Mouse (Mus musculus) liver, embryonic 13.5 days (tissue): Measurements from ENCODE around the gene Gm49384. TPM values are rescaled to one million over a fixed set of nuclear protein-coding genes. Genes with fewer than 3 reads are reported as not detected.

Experiments
- ATAC-seq: fragments of 200-750 bp; cut with Nextera tagmentation; 2 replicates; pipeline ENCODE4 v1.8.0; 2017; ENCODE audit warnings: low read depth, mild to moderate bottlenecking, moderate number of reproducible peaks, moderate library complexity
- DNase-seq: peaks from one replicate; pipeline ENCODE4 v3.0.0; 2022
- H3K27ac ChIP-seq: fragments of 300-500 bp; sonication (generic); 2 replicates; pipeline ENCODE4 v1.5.1; 2015; ENCODE audit warnings: moderate library complexity, mild to moderate bottlenecking, inconsistent platforms
- H3K27me3 ChIP-seq: fragments of 300-500 bp; sonication (generic); 2 replicates; pipeline ENCODE4 v1.6.1; 2015; ENCODE audit warnings: mild to moderate bottlenecking, inconsistent platforms
- H3K36me3 ChIP-seq: fragments of 300-500 bp; sonication (generic); 2 replicates; pipeline ENCODE4 v1.6.1; 2015; ENCODE audit warnings: mild to moderate bottlenecking, inconsistent platforms
- H3K4me1 ChIP-seq: fragments of 300-500 bp; sonication (generic); replicated peaks from 2 replicates; pipeline ENCODE4 v1.6.1; 2015; ENCODE audit warnings: inconsistent platforms
- H3K4me2 ChIP-seq: fragments of 300-500 bp; sonication (generic); 2 replicates; pipeline ENCODE4 v1.6.1; 2015; ENCODE audit warnings: inconsistent platforms, mild to moderate bottlenecking, moderate library complexity
- H3K4me3 ChIP-seq: fragments of 300-500 bp; sonication (generic); replicated peaks from 2 replicates; pipeline ENCODE4 v1.5.1; 2015; ENCODE audit warnings: mild to moderate bottlenecking, inconsistent platforms
- H3K9ac ChIP-seq: fragments of 300-500 bp; sonication (generic); 2 replicates; pipeline ENCODE4 v1.6.1; 2015; ENCODE audit warnings: mild to moderate bottlenecking, inconsistent platforms
- H3K9me3 ChIP-seq: fragments of 300-500 bp; sonication (generic); replicated peaks from 2 replicates; pipeline ENCODE4 v1.6.1; 2016; ENCODE audit warnings: inconsistent platforms
- WGBS: fragments of 180-500 bp; shearing (Covaris S2); methylation state at CpG from one replicate; pipeline ENCODE4 v1.1.7; 2015; ENCODE audit not compliant: insufficient replicate concordance; 5-methylcytosine and 5-hydroxymethylcytosine counted together
- polyA plus RNA-seq: library from polyadenylated mRNA; unstranded; fragments of >200 nt; fragmentation: Nextera tagmentation; extraction: Ambion mirVana; gene quantifications from 2 replicates; pipeline ENCODE4 v1.2.1, GENCODE M21; 2015

Gm49384 gene
- polyA plus RNA-seq = 27.7 and 29.9 TPM in 2 replicates

DNA sequence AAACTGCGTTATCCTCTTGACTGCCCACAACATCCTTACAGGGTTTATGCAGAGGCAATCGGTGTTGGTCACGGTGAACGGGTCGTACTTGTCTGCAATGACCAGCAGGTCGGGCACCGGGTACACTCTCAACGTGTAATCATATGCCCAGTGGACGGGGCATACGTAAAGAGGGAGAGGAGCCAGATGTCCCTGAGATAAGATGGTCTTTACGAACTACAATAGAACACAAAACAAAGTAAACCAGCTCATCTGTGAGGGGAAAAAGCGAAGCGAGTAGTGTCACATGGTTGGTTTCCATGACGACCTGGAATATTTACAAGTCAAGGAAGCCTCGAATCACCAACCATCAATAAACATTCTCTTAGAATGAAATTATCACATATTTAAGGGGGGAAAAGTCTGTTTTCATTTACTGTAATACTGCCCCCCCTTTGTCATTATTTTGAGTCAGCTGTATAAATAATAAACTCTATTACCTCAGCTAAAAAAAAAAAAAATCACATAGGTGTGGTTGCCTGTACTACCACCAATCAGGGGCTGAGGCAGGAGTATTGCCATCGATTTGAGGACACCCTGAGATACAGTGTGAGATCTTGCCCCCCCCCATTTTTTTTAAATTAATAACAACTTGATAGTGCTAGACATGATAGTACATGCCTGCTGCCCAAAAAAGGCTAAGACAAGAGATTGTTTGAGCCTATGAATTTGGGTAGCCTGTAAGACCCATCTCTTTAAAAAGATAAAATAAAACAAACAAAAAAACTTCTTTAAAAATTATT is at the start of gene Gm49384:
Gene Gm49384, minus strand, starts transcription at position 216 of the 782 bp plus-strand sequence.
- no peak within 1 kb of the TSS for H3K9ac ChIP-seq
- H3K4me3 ChIP-seq = no peak within 1 kb of the TSS
- H3K4me1 ChIP-seq = peaks cover 7% of the 10 kb centered on the region
- H3K4me2 ChIP-seq = no peak within 1 kb of the TSS
- H3K36me3 ChIP-seq = peaks cover 80% of the 10 kb centered on the region
- H3K27ac ChIP-seq = no peak within 1 kb of the TSS
- WGBS = 83% methylated on average over 16 of the region's 16 CpGs
- H3K27me3 ChIP-seq = no peaks in the 10 kb centered on the region
- H3K9me3 ChIP-seq = no peaks in the 10 kb centered on the region
- ATAC-seq (no peak), DNase-seq (no peak)

DNA sequence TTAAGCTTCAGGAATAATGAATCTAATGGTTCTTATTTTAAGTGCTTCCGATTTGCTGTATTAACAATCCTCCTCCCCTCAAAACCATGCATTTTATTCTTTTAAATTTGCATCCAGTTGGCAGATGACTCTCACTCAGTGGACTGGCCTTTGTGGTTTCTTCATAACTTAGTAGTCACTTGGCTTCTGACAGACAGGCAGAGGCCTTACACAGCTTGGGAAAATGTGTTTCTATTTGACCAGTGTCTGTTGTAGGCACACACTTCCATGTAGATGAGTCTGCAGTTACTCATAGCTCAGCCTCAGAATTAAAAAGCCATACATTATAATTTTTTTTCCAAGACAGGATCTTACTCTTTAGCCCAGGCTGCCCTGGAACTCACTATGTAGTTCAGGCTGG is 49.7 kb upstream of the Gm49384 start:
- H3K27ac ChIP-seq = no peak overlapping the region
- H3K4me2 ChIP-seq = no peak overlapping the region
- H3K9me3 ChIP-seq = no peaks in the 10 kb centered on the region
- no peaks in the 10 kb centered on the region for H3K27me3 ChIP-seq
- no peak overlapping the region for H3K4me3 ChIP-seq
- peaks cover 21% of the 10 kb centered on the region for H3K4me1 ChIP-seq
- 77% methylated on average over 1 of the region's 1 CpGs for WGBS
- ATAC-seq = no peak
- DNase-seq = no peak
- H3K9ac ChIP-seq = no peak overlapping the region
- H3K36me3 ChIP-seq = no peaks in the 10 kb centered on the region

DNA sequence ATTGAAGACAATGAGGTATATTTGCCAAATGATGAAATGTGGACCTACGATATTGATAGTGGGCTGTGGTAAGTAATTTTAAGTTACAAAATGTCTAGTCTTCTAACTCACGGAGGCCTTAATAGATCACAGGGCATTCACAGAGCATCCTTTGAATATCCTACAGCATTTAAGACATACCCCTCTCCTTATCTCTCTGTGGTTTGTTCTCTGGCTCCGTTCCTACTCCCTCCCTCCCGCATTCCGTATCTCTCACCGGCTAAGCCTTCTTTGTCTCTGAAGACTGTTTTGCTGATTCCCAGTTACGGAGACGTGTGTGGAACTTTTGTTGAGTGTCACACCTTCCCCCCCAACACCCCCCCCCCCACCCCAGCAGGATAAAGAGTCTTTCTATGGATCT is 46.7 kb upstream of the Gm49384 start:
- no peak for DNase-seq
- Histone ChIP-seq H3K27ac (no peak overlapping the region), H3K4me2 (no peak overlapping the region), H3K4me1 (peaks cover 9% of the 10 kb centered on the region), H3K4me3 (no peak overlapping the region), H3K36me3 (no peaks in the 10 kb centered on the region), H3K27me3 (no peaks in the 10 kb centered on the region), H3K9me3 (no peaks in the 10 kb centered on the region), H3K9ac (no peak overlapping the region)
- 30% methylated on average over 8 of the region's 8 CpGs for WGBS
- 0 out of 2 replicates have a peak, but pooled peaks have one; percentile 50 for ATAC-seq

DNA sequence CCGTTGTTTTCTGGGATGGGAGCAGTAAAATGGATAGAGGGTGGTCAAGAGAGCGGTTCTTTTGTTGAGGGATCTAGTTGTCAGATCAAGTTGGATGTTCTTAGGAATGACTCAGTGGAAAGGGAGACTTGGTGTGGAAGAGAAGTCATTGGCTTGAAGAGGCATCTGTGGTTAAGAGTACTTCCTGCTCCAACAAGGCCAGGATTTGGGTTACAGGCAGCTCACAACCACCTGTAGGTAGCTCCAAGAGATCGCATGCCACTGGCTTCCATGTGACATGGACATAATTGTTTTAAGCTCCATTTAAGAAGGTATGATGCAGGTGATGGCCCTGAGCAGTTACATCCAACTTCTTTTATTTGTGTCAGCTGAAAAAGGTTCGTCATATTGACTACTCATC is 45.7 kb upstream of the Gm49384 start:
- Histone ChIP-seq H3K4me2 (no peak overlapping the region), H3K4me3 (no peak overlapping the region), H3K4me1 (peaks cover 9% of the 10 kb centered on the region), H3K9me3 (no peaks in the 10 kb centered on the region), H3K27ac (no peak overlapping the region), H3K36me3 (no peaks in the 10 kb centered on the region), H3K27me3 (no peaks in the 10 kb centered on the region), H3K9ac (no peak overlapping the region)
- WGBS = 66% methylated on average over 4 of the region's 4 CpGs
- DNase-seq (no peak), ATAC-seq (no peak)

DNA sequence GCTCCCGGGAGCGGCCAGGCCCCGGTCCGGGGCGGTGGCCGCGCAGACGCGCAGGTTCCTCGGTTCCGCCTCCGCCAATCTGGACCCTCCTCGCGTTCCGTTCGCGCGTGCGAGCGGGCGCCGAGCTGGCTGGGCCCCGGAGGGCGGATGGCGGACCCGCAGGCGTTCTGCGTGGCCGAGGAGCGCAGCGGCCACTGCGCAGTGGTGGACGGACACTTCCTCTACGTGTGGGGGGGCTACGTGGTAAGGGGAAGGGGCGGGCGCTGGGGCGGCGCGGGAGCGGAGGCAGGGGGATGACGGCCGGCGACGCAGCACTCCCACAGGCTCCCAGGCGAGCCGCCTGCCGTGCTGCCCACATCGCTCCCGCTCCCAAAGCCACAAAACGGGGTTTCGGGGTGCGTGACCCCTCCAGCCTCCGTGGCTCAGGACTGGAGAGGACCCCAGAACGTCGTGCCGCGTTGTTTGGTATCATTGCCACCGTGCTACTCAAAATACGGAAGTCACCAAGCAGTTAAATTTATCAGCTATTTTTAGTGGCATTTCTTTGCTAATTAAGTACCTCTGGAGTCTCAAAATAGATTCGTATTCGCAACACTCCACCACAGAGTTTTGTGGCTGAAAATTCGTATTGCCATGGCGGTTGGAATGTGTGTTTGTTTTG is 37.8 kb upstream of the Gm49384 start:
- Histone ChIP-seq H3K4me3 (peak overlapping the region; percentile 72), H3K27ac (peak overlapping the region; percentile 55), H3K4me2 (peak overlapping the region; percentile 94), H3K9me3 (no peaks in the 10 kb centered on the region), H3K27me3 (no peaks in the 10 kb centered on the region), H3K36me3 (no peaks in the 10 kb centered on the region), H3K4me1 (peaks cover 22% of the 10 kb centered on the region), H3K9ac (peak overlapping the region; percentile 80)
- DNase-seq (peak; percentile 43), ATAC-seq (peak; percentile 81)
- under 1% methylated on average over 64 of the region's 64 CpGs for WGBS

DNA sequence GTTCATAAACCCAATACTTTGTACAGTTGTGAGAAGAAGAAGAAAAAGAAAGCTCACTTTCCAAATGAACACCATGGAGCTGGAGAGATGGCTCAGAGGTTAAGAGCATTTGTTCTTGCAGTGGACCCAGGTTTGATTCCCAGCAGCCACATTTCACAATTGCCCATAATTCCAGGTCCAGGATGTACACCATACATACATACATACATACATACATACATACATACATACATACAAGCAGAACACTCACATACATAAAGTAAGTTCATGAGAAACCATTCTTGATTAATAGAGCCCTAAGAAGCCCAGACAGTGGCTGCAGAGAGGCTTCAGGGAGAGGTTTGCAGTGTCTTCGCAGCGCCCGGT is 37.3 kb upstream of the Gm49384 start:
- no peak; the same call in 1 of the 2 replicates for ATAC-seq
- 3% methylated on average over 3 of the region's 3 CpGs for WGBS

DNA sequence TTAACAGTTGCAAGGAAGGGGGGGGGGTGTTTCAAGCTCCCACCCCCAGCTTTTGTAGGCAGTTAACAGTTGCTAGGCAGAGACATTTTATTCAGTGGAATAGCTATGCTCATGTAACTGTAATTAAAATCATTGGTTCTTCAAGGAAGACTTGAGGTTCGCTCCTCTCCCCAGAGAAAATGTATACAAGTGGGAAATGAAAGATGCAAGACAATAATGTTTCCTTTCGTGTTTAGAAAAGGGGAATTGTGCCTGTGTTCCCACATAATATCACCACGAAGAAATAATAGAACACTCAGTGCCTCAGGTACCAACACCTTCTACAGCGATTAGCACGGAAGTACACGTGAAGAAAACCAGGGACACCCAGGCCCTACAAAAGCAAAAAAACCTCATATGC is 36.8 kb upstream of the Gm49384 start, which contains the start of gene Klhdc1:
Gene Klhdc1, plus strand, starts transcription at position 301 of the 400 bp plus-strand sequence.
- no peak for ATAC-seq
- peak within 1 kb of the TSS; percentile 94 for H3K4me2 ChIP-seq
- H3K27ac ChIP-seq = peak within 1 kb of the TSS; percentile 55
- peak within 1 kb of the TSS; percentile 80 for H3K9ac ChIP-seq
- no peak for DNase-seq
- 47% methylated on average over 6 of the region's 6 CpGs for WGBS
- H3K4me1 ChIP-seq = peaks cover 22% of the 10 kb centered on the region
- H3K4me3 ChIP-seq = peak within 1 kb of the TSS; percentile 72
- H3K27me3 ChIP-seq = no peaks in the 10 kb centered on the region
- no peaks in the 10 kb centered on the region for H3K9me3 ChIP-seq
- H3K36me3 ChIP-seq = no peaks in the 10 kb centered on the region

More for the DNA sequence above, 37.3 kb upstream of the Gm49384 start:
- DNase-seq = no peak
- H3K9ac ChIP-seq = peak overlapping the region; percentile 80
- H3K27ac ChIP-seq = peak overlapping the region; percentile 55
- peak overlapping the region; percentile 94 for H3K4me2 ChIP-seq
- no peaks in the 10 kb centered on the region for H3K36me3 ChIP-seq
- H3K9me3 ChIP-seq = no peaks in the 10 kb centered on the region
- peaks cover 22% of the 10 kb centered on the region for H3K4me1 ChIP-seq
- no peaks in the 10 kb centered on the region for H3K27me3 ChIP-seq
- H3K4me3 ChIP-seq = peak overlapping the region; percentile 72

DNA sequence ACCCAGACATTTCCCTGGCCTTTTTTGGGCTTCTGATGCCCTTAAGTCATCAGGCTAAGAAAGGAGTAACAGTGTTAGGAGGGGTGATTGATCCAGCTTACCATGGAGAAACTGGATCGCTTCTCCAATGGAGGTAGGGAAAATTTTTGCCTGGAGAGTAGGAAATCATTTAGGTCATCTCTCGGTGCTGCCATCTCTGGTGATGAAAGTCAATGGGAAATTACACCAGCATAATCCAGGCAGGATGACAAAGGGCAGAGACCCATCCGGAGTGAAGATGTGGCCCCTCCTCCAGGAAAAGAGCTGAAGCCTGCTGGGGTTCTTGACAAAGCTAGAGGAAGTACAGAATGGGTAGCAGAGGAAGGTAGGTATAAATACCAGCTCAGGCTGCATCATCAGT is 34.2 kb upstream of the Gm49384 start:
- 25% methylated on average over 3 of the region's 3 CpGs for WGBS

DNA sequence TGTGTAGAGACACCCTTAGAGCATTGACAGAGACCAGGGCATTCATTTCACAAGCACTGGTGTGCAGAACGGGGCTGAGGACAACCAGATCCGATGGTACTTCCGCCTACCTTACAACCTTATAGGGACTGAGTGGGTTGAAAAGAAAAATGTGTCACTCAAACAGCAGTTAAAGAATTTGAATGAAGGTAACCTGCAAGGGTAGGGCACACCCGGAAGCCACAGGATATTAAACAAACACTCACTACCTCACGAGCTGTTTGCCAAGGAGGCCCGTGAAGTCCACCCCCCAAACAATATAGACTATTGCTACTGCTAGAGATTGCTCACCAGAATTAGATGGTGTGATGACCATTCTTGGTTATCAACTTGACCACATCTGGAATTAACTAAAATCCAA is 31.7 kb upstream of the Gm49384 start:
- no peaks in the 10 kb centered on the region for H3K27me3 ChIP-seq
- ATAC-seq (no peak), DNase-seq (no peak)
- H3K9me3 ChIP-seq = no peaks in the 10 kb centered on the region
- peaks cover 3% of the 10 kb centered on the region for H3K4me1 ChIP-seq
- no peak overlapping the region for H3K4me3 ChIP-seq
- no peak overlapping the region for H3K27ac ChIP-seq
- H3K4me2 ChIP-seq = no peak overlapping the region
- H3K36me3 ChIP-seq = no peaks in the 10 kb centered on the region
- WGBS = 77% methylated on average over 6 of the region's 6 CpGs
- H3K9ac ChIP-seq = no peak overlapping the region

More for the DNA sequence above, 34.2 kb upstream of the Gm49384 start:
- no peaks in the 10 kb centered on the region for H3K36me3 ChIP-seq
- H3K27me3 ChIP-seq = no peaks in the 10 kb centered on the region
- no peak overlapping the region for H3K9ac ChIP-seq
- H3K4me1 ChIP-seq = peaks cover 22% of the 10 kb centered on the region
- ATAC-seq (no peak), DNase-seq (no peak)
- no peak overlapping the region for H3K27ac ChIP-seq
- H3K4me2 ChIP-seq = no peak overlapping the region
- H3K4me3 ChIP-seq = no peak overlapping the region
- no peaks in the 10 kb centered on the region for H3K9me3 ChIP-seq

DNA sequence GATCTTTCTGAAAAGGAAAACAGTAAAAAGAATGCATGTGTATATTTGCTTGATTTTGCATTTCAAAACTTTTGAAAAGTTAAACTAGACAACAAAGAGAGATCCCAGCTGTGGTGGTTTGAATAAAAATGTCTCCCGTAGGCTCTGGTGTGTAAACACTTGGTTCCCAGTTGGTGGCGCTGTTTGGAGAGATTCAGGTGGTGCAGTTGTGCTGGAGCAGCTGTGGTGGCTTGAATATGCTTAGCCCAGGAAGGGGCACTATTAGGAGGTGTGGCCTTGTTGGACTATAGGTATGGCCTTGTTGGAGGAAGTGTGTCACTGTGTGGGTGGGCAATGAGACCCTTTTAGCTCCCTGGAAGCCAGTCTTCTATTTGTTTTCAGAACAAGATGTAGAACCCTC is 25.2 kb upstream of the Gm49384 start:
- Histone ChIP-seq H3K36me3 (peaks cover 17% of the 10 kb centered on the region), H3K9ac (no peak overlapping the region), H3K27me3 (no peaks in the 10 kb centered on the region), H3K4me2 (no peak overlapping the region), H3K9me3 (no peaks in the 10 kb centered on the region), H3K4me3 (no peak overlapping the region), H3K4me1 (peaks cover 30% of the 10 kb centered on the region), H3K27ac (no peak overlapping the region)
- ATAC-seq = no peak
- WGBS = 59% methylated on average over 2 of the region's 2 CpGs
- DNase-seq = peak; percentile 49

DNA sequence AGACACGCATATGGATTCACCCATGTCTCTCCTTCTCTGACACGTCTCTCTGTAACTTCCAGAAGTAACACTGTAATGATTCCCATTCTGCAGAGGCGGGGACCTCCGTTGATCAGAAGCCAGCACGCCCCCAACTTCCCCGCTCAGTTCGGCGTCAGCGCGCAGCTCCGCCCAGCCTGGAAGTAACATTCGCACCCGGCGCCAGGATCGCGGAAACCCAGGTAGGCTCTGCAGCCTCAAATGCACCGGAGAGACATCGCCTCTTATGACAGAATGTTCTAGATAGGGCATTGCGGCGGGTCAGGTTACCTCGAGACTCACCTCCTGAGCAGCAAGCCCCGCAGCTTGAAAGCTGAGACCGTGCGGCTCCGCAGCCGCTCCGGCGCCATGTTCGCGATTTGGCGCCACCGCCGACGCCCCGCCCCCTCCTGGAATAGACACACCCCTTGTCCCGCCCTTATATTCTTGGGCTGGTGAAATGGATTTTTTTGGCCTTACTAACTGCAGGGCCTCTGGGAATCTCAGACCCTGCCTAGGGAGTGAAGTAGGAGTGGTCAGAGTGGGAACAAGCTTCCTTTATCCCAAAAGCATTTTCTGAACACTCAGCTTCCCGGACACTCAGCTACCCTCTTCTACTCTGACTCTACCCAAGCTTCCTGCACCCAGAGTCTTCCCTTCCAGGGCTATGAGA is 23.9 kb upstream of the Gm49384 start, which contains the start of gene Pole2:
Gene Pole2, minus strand, starts transcription at position 420 of the 691 bp plus-strand sequence.
- peak within 1 kb of the TSS; percentile 63 for H3K4me3 ChIP-seq
- H3K9me3 ChIP-seq = no peaks in the 10 kb centered on the region
- H3K9ac ChIP-seq = peak within 1 kb of the TSS; percentile 69
- ATAC-seq (peak; percentile 97), DNase-seq (peak; percentile 82)
- WGBS = under 1% methylated on average over 37 of the region's 37 CpGs
- no peaks in the 10 kb centered on the region for H3K27me3 ChIP-seq
- peaks cover 29% of the 10 kb centered on the region for H3K36me3 ChIP-seq
- peaks cover 30% of the 10 kb centered on the region for H3K4me1 ChIP-seq
- H3K4me2 ChIP-seq = peak within 1 kb of the TSS; percentile 75
- H3K27ac ChIP-seq = peak within 1 kb of the TSS; percentile 50
